Mouse (Mus musculus) subcutaneous adipose tissue, adult 2 months (tissue): Measurements from ENCODE around the gene Dazl. TPM values are rescaled to one million over a fixed set of nuclear protein-coding genes. Genes with fewer than 3 reads are reported as not detected.

Source experiments
- polyA plus RNA-seq: library from polyadenylated mRNA; depleted of rRNA; stranded (reverse); fragments of >200 nt; gene quantifications from 2 replicates; pipeline ENCODE4 v1.2.3, GENCODE M21; 2012; ENCODE audit warnings: low replicate concordance; rRNA removed

Gene Dazl
- polyA plus RNA-seq: not detected in 2 replicates

GRCm38 (mm10) chr17:50293241-50293731 lies at the start of gene Dazl:
TSS of gene Dazl (minus strand) at chr17:50293636.

Other genes starting within 250 kb of the Dazl start
- gene Rftn1, start 103.0 kb downstream of the Dazl start, polyA plus RNA-seq: 31.1 and 40.0 TPM in 2 replicates
- gene Plcl2, start 215.8 kb upstream of the Dazl start, polyA plus RNA-seq: 3.2 and 5.3 TPM in 2 replicates